Mouse (Mus musculus) cortical plate, adult 2 months (tissue): ENCODE data around the gene Krt28. TPM values are rescaled to one million over a fixed set of nuclear protein-coding genes. Genes with fewer than 3 reads are reported as not detected.
A peak's percentile ranks its signal among the peaks of the same experiment; 100 is the strongest.

Experiments used
- H3K27ac ChIP-seq: fragments of 200-500 bp; 2 replicates; pipeline ENCODE4 v1.5.1; 2012; ENCODE audit warnings: low read length, control low read depth, inconsistent platforms; ENCODE audit not compliant: insufficient read depth
- H3K4me1 ChIP-seq: fragments of 200-500 bp; 2 replicates; pipeline ENCODE4 v1.6.1; 2011; ENCODE audit warnings: low read length; ENCODE audit not compliant: control insufficient read depth, insufficient read depth
- H3K4me3 ChIP-seq: fragments of 200-500 bp; 2 replicates; pipeline ENCODE4 v1.5.1; 2011; ENCODE audit warnings: mild to moderate bottlenecking, low read length, control low read depth; ENCODE audit not compliant: insufficient read depth
- CTCF ChIP-seq: fragments of 200-500 bp; IDR thresholded peaks from 2 replicates; pipeline ENCODE4 v1.5.1; 2011; ENCODE audit warnings: mild to moderate bottlenecking, control low read depth, low read length; ENCODE audit not compliant: insufficient read depth; ENCODE audit errors: extremely low read depth
- POLR2A ChIP-seq: fragments of 200-500 bp; IDR thresholded peaks from 2 replicates; pipeline ENCODE4 v1.6.1; 2011; ENCODE audit warnings: mild to moderate bottlenecking, low read length, control low read depth; ENCODE audit not compliant: insufficient read depth; ENCODE audit errors: extremely low read depth
- polyA plus RNA-seq: library from polyadenylated mRNA; depleted of rRNA; stranded (reverse); fragments of >200 nt; gene quantifications from 2 replicates; pipeline ENCODE4 v1.2.3, GENCODE M21; 2012

Gene Krt28
- polyA plus RNA-seq, 1 experiment: 0.15 TPM

DNA sequence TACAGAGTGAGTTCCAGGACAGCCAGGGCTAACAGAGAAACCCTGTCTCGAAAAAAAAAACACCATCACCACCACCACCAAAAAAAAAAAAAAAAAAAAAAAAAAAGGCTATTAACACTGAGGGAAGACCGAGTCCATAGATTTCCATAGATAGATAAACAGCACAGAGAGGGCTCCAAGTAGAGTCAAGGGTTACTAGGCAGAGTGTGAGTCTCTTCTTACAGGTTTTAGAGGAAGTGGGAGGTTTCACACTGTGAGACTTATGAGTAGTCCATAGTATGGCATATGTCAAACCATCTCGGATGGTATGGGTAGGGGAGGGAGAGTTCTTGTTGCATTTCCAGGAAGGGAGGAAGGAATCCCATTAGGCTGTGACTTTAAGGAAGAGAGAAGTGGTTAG is 23.4 kb upstream of the Krt28 start:
- TF ChIP-seq POLR2A: no peak
- TF ChIP-seq CTCF: no peak
- Histone ChIP-seq H3K27ac (no peak overlapping the region), H3K4me1 (no peaks in the 10 kb centered on the region; the same call in 1 of the 2 replicates), H3K4me3 (no peak overlapping the region)

DNA sequence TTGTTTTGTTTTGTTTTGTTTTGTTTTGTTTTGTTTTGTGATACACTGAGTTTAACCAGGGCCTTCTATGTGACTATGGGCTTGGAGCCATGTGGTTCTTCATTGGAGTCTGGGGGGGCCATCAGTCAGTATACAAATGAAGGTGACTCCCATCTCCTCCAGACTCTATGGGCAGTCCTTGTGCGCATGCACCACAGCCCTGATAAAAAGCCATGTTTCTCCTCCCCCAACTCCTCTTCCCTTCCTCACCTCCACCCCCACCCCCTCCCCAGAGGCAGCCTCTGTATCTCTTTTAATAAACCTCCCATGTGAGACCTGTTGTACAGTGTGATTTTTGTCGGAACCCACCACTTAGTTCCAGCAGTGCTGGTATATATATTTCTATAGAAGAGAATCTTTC is 22.0 kb upstream of the Krt28 start:
- TF ChIP-seq POLR2A (no peak), CTCF (no peak)
- H3K27ac ChIP-seq: no peak overlapping the region
- peaks cover 2% of the 10 kb centered on the region for H3K4me1 ChIP-seq
- H3K4me3 ChIP-seq: no peak overlapping the region

DNA sequence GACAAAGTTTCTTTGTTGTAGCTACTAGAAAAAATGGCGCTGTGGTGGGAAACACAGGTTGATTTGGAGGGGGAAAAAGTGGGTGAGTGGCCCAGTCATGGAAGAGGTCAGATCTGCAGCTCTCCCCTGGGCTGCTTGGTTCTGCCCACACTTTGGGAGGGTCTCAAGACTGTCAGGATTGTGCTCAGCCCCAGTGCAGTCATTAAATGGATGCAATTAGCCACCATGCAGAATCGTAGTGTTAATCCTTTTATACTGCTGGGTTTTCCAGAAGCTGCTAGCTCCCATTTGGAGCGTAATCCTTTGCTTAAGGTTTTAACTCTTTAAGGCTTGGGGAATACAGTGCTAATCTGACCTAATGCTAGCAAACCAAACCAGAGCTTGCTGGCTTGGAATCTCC is 21.3 kb upstream of the Krt28 start:
- Histone ChIP-seq H3K4me1 (peaks cover 4% of the 10 kb centered on the region), H3K4me3 (no peak overlapping the region), H3K27ac (no peak overlapping the region)
- TF ChIP-seq POLR2A: no peak

DNA sequence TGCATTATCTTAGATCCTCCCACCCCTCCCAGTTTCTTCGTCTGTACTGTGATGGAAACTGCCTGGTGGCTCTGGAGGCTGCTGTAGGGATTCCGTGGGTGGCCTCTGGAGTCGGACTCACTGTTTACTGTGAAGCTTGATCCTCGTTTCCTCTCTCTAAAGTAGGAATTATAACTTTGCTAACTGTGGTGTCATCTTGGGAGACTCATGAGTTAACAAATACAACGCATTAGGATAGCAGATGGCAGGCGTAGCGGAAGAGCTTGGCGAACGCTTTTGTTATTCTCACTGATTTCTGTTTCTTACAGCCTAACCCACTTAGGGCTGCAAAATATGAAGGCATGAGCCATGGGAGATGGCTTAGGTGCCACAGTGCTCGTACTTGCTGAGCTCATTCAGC is 17.8 kb upstream of the Krt28 start:
- H3K4me3 ChIP-seq: no peak overlapping the region
- H3K27ac ChIP-seq: no peak overlapping the region
- TF ChIP-seq POLR2A: no peak
- TF ChIP-seq CTCF: no peak
- H3K4me1 ChIP-seq: peaks cover 5% of the 10 kb centered on the region

DNA sequence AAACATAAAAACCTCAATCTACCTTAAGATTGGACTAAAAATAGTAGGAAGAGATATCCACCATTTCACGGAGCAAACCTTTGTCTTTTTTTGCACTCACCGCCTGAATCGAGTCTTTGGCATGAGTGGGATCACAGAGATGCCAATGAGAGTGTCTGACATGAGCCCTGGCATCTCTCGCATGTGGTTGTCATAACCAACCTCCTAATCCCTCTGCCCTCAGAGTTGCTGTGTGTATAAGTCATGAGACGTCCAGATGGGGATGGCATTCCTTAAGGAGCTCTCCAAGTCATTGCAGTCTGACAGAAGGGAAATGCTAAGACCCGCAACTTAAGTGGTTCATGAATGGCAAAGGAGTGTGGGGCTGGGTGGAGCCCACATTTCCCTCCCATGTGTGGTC is 16.7 kb upstream of the Krt28 start:
- peaks cover 7% of the 10 kb centered on the region for H3K4me1 ChIP-seq
- no peak for TF ChIP-seq POLR2A
- no peak for TF ChIP-seq CTCF
- no peak overlapping the region for H3K4me3 ChIP-seq
- H3K27ac ChIP-seq: no peak overlapping the region

DNA sequence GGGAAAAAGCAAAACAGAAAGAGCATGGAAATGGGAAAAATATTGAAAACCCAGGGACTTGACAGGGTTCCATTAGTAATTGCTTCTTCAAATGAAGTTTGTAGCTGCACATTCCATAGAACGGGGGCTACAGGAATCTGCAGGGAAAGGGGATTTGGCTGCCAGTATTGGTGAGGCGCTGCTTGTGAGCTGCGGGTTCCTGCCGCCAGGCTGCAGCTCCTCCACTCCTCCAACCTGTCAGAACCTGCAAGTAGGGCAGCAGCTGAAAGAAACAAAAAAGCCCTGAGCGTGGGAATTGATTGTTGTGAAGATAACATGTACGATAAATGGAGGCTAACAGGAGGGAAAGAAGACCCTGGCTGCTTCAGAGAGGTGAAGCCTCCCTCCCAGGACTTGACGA is 16.2 kb upstream of the Krt28 start:
- no peak overlapping the region for H3K27ac ChIP-seq
- H3K4me1 ChIP-seq: peaks cover 7% of the 10 kb centered on the region
- no peak overlapping the region for H3K4me3 ChIP-seq
- no peak for TF ChIP-seq CTCF
- TF ChIP-seq POLR2A: no peak

DNA sequence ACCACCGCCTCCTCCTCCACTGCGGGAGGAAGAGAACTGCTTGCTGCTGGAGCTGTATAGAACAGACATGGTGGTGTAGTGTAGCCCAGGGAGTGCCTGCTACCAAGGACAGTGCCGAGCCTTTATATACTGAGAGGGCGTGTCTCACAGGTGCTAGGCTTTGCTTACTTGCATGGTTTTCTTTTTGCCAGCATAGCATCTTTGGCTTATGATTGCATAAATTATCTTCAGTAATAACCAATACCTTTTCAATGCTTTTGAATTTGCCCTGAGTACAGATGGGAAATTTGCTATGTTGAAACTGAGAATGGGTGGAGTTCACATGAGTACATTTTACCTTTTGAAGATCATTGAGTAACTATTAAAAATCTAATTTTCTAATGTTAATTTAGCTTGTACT is 14.6 kb upstream of the Krt28 start, which contains the start of gene Krt10:
Krt10 (minus strand) TSS at position 101 of the 400 bp plus-strand sequence.
- no peak within 1 kb of the TSS for H3K27ac ChIP-seq
- TF ChIP-seq POLR2A: no peak
- TF ChIP-seq CTCF: no peak
- no peak within 1 kb of the TSS for H3K4me3 ChIP-seq
- peaks cover 7% of the 10 kb centered on the region for H3K4me1 ChIP-seq

DNA sequence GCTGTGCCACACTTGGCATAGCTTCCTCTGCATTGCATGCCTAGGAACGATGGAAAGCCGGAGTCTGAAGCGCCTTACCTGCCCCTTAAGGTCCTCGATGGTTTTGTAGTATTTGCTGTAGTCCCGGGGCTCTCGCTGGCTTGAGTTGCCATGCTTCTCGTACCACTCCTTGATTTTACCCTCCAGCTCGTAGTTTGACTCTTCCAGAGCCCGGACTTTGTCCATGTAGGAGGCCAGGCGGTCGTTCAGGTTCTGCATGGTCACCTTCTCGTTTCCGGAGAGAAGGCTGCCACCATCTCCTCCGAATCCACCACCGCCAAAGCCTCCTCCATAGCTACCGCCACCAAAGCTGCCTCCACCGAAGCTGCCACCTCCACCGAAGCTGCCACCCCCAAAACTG is 14.0 kb upstream of the Krt28 start:
- peaks cover 7% of the 10 kb centered on the region for H3K4me1 ChIP-seq
- TF ChIP-seq POLR2A (no peak), CTCF (no peak)
- no peak overlapping the region for H3K27ac ChIP-seq
- no peak overlapping the region for H3K4me3 ChIP-seq

DNA sequence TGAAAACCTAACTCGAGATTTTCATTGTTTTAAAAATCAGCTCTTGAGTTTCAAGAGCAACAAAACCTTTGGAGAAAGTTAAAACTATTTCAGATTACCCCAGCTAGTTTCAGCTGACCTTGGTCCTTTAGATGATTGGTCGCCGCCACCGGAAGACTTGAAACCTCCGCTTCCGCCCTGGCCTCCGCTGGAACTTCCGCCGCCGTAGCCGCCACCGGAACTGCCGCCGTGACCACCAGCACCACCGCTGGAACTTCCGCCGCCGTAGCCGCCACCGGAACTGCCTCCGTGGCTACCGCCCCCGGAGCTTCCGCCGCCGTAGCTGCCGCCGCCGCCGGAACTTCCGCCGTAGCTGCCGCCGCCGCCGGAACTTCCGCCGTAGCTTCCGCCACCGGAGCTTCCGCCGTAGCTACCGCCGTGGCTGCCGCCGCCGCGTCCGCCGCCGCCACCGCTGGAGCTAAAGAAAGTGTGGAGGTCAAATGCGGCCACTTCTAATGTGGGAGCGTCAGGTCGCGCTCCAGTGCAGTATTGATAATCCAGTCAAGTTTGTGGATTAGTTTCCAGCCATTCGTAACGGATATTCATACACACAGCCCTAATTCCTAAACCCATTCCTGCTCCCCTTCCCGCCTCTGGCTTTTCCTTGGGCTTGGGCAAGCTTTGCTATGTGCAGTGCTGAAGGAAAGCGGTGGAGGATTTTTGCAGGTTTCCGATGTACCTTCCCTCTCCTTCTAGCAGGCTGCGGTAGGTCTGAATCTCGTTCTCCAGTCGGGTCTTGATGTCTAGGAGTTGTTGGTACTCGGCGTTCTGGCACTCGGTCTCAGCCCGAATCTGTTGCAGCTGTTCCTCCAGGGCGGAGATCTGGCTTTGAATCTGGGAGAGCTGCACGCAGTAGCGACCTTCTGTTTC is 11.4 kb upstream of the Krt28 start:
- Histone ChIP-seq H3K4me3 (peak overlapping the region; percentile 67), H3K27ac (peak overlapping the region; percentile 96), H3K4me1 (peaks cover 3% of the 10 kb centered on the region; the same call in 1 of the 2 replicates)
- TF ChIP-seq POLR2A: 0 out of 2 replicates have a peak, but pooled peaks have one; percentile 15
- no peak for TF ChIP-seq CTCF

DNA sequence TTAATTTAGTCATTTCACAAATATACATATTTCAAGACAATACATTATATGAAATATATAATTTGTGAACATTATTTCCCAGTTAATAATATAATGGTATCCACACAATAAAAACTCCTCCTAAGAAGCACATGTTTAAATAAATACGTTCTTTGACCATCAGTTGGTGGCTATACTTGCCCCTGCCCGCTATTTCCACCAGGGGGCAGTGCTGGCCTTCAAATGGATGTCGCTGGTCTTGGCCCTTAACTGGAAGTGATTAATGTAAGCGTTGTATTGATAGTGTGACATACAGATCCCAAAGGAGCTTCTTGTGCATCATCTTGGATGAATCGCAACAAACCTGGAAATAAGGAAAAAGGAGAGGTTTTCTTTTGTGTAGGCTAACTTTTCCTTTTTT is 4.9 kb upstream of the Krt28 start:
- TF ChIP-seq CTCF: peak; percentile 90
- no peak for TF ChIP-seq POLR2A
- Histone ChIP-seq H3K27ac (no peak overlapping the region), H3K4me1 (no peaks in the 10 kb centered on the region), H3K4me3 (no peak overlapping the region)
